Mouse (Mus musculus) MEL (cell line): Measurements from ENCODE around the gene Bsn. TPM values are rescaled to one million over a fixed set of nuclear protein-coding genes. Genes with fewer than 3 reads are reported as not detected.

Experiments used
- DNase-seq: peaks from one replicate; pipeline ENCODE4 v3.0.0; 2011; ENCODE audit warnings: low read depth, low spot score
- H3K27ac ChIP-seq: 2 replicates; pipeline ENCODE4 v1.5.1; 2012; ENCODE audit warnings: low read depth, mild to moderate bottlenecking, control low read depth, low read length, moderate library complexity; ENCODE audit not compliant: control insufficient read depth
- H3K27me3 ChIP-seq, 2 experiments: fragments of 150-350 bp in 1 of 2; sonication (generic) in 1 of 2; 2 replicates each; pipeline ENCODE4 v1.6.1; 2012; ENCODE audit warnings: low read length in 2 of 2, mild to moderate bottlenecking in 2 of 2, improper control_type of control experiment in 1 of 2, moderate library complexity in 1 of 2; ENCODE audit not compliant: insufficient read depth in 2 of 2, control insufficient read depth in 1 of 2
- H3K36me3 ChIP-seq, 2 experiments: 2 replicates each; pipeline ENCODE4 v1.6.1; 2012 to 2014; ENCODE audit warnings: low read length in 2 of 2, improper control_type of control experiment in 1 of 2, inconsistent platforms in 1 of 2, mild to moderate bottlenecking in 1 of 2; ENCODE audit not compliant: insufficient read depth in 2 of 2, control insufficient read depth in 1 of 2
- H3K4me1 ChIP-seq, 2 experiments: fragments of 150-350 bp in 1 of 2; sonication (generic) in 1 of 2; 2 replicates each; pipeline ENCODE4 v1.6.1; 2012; ENCODE audit warnings: low read length in 2 of 2, improper control_type of control experiment in 1 of 2, mild to moderate bottlenecking in 1 of 2; ENCODE audit not compliant: insufficient read depth in 2 of 2, control insufficient read depth in 1 of 2
- H3K4me3 ChIP-seq, 2 experiments: fragments of 150-350 bp in 1 of 2; sonication (generic) in 1 of 2; 2 replicates each; pipeline ENCODE4 v1.5.1; 2012; ENCODE audit warnings: low read depth in 2 of 2, low read length in 2 of 2, mild to moderate bottlenecking in 2 of 2, moderate library complexity in 2 of 2, control low read depth in 1 of 2, improper control_type of control experiment in 1 of 2; ENCODE audit not compliant: control insufficient read depth in 1 of 2, insufficient read depth in 1 of 2
- H3K79me2 ChIP-seq: 2 replicates; pipeline ENCODE4 v1.6.1; 2012; ENCODE audit warnings: mild to moderate bottlenecking, low read length, moderate library complexity; ENCODE audit not compliant: control insufficient read depth, poor library complexity, insufficient read depth
- H3K9ac ChIP-seq: 2 replicates; pipeline ENCODE4 v1.6.1; 2012; ENCODE audit warnings: low read depth, mild to moderate bottlenecking, control low read depth, low read length, moderate library complexity; ENCODE audit not compliant: control insufficient read depth, poor library complexity, severe bottlenecking
- H3K9me3 ChIP-seq: fragments of 150-350 bp; sonication (generic); replicated peaks from 2 replicates; pipeline ENCODE4 v1.6.1; 2012; ENCODE audit warnings: mild to moderate bottlenecking, low read length, improper control_type of control experiment, moderate library complexity; ENCODE audit not compliant: insufficient read depth
- BHLHE40 ChIP-seq: IDR thresholded peaks from 2 replicates; pipeline ENCODE4 v1.6.1; 2012; ENCODE audit warnings: low read depth, mild to moderate bottlenecking, inconsistent platforms, low read length, improper control_type of control experiment, borderline replicate concordance
- E2F4 ChIP-seq: IDR thresholded peaks from 2 replicates; pipeline ENCODE4 v1.6.1; 2011; ENCODE audit warnings: low read depth, low read length, improper control_type of control experiment, borderline replicate concordance
- ETS1 ChIP-seq: IDR thresholded peaks from 2 replicates; pipeline ENCODE4 v1.6.1; 2012; ENCODE audit warnings: low read depth, mild to moderate bottlenecking, inconsistent platforms, low read length, improper control_type of control experiment, moderate library complexity
- GATA1 ChIP-seq: IDR thresholded peaks from 2 replicates; pipeline ENCODE4 v1.6.1; 2011; ENCODE audit warnings: low read depth, low read length, improper control_type of control experiment
- HCFC1 ChIP-seq: IDR thresholded peaks from 2 replicates; pipeline ENCODE4 v1.6.1; 2012; ENCODE audit warnings: low read depth, mild to moderate bottlenecking, inconsistent platforms, low read length, improper control_type of control experiment, moderate library complexity
- KAT2A ChIP-seq: conservative IDR thresholded peaks from 2 replicates; pipeline ENCODE4 v1.6.1; 2012; ENCODE audit warnings: low read depth, low read length, improper control_type of control experiment, inconsistent platforms
- MAFK ChIP-seq: IDR thresholded peaks from 2 replicates; pipeline ENCODE4 v1.6.1; 2011; ENCODE audit warnings: low read depth, mild to moderate bottlenecking, low read length, improper control_type of control experiment, borderline replicate concordance
- MAX ChIP-seq: IDR thresholded peaks from 2 replicates; pipeline ENCODE4 v1.6.1; 2011; ENCODE audit warnings: low read length, improper control_type of control experiment
- MEF2A ChIP-seq: IDR thresholded peaks from 2 replicates; pipeline ENCODE4 v1.6.1; 2014; ENCODE audit warnings: low read depth, mild to moderate bottlenecking, inconsistent platforms, low read length, improper control_type of control experiment; ENCODE audit not compliant: poor library complexity, insufficient replicate concordance, severe bottlenecking; ENCODE audit errors: extremely low read depth
- NRF1 ChIP-seq: IDR thresholded peaks from 2 replicates; pipeline ENCODE4 v1.6.1; 2014; ENCODE audit warnings: low read depth, mild to moderate bottlenecking, inconsistent platforms, low read length, improper control_type of control experiment, moderate library complexity; ENCODE audit not compliant: poor library complexity, insufficient read depth, severe bottlenecking
- POLR2AphosphoS5 ChIP-seq: IDR thresholded peaks from 2 replicates; pipeline ENCODE4 v1.6.1; 2012; ENCODE audit warnings: low read depth, borderline replicate concordance, mild to moderate bottlenecking, inconsistent platforms, low read length, moderate library complexity, mixed read lengths
- RAD21 ChIP-seq: IDR thresholded peaks from 2 replicates; pipeline ENCODE4 v1.6.1; 2011; ENCODE audit warnings: mild to moderate bottlenecking, low read depth, low read length, improper control_type of control experiment
- RCOR1 ChIP-seq: IDR thresholded peaks from 2 replicates; pipeline ENCODE4 v1.6.1; 2012; ENCODE audit warnings: low read depth, mild to moderate bottlenecking, inconsistent platforms, low read length, improper control_type of control experiment
- SIN3A ChIP-seq: IDR thresholded peaks from 2 replicates; pipeline ENCODE4 v1.6.1; 2012; ENCODE audit warnings: low read length, improper control_type of control experiment, inconsistent platforms
- SMC3 ChIP-seq: IDR thresholded peaks from 2 replicates; pipeline ENCODE4 v1.6.1; 2011; ENCODE audit warnings: low read depth, low read length, improper control_type of control experiment
- TBP ChIP-seq: IDR thresholded peaks from 2 replicates; pipeline ENCODE4 v1.8.0; 2011; ENCODE audit warnings: low read depth, low read length, improper control_type of control experiment
- TCF12 ChIP-seq: IDR thresholded peaks from 2 replicates; pipeline ENCODE4 v1.6.1; 2014; ENCODE audit warnings: low read depth, mild to moderate bottlenecking, inconsistent platforms, low read length, improper control_type of control experiment, moderate library complexity
- USF2 ChIP-seq, 2 experiments: IDR thresholded peaks; 2 replicates each; pipeline ENCODE4 v1.6.1; 2011 to 2012; ENCODE audit warnings: improper control_type of control experiment in 2 of 2, low read length in 2 of 2, borderline replicate concordance in 1 of 2, inconsistent platforms in 1 of 2, low read depth in 1 of 2, mild to moderate bottlenecking in 1 of 2; ENCODE audit not compliant: insufficient read depth in 1 of 2
- ZC3H11A ChIP-seq: IDR thresholded peaks from 2 replicates; pipeline ENCODE4 v1.6.1; 2012; ENCODE audit warnings: low read depth, mild to moderate bottlenecking, inconsistent platforms, low read length, improper control_type of control experiment
- ZMIZ1 ChIP-seq: IDR thresholded peaks from 2 replicates; pipeline ENCODE4 v1.6.1; 2012; ENCODE audit warnings: low read depth, mild to moderate bottlenecking, inconsistent platforms, low read length, improper control_type of control experiment, moderate library complexity
- polyA plus RNA-seq, 2 experiments: library from polyadenylated mRNA; stranded (reverse) in 1 of 2; unstranded in 1 of 2; fragments of >175 nt in 1 of 2; fragments of >200 nt in 1 of 2; gene quantifications; 2 replicates each; pipeline versions ENCODE4 v1.2.1 to v1.2.4; 2012; ENCODE audit warnings: low replicate concordance in 2 of 2, low read depth in 1 of 2; ENCODE audit not compliant: insufficient read length in 2 of 2, insufficient read depth in 1 of 2, missing spikeins in 1 of 2
- total RNA-seq: library from RNA; depleted of rRNA; stranded (reverse); fragments of 300-350 nt; gene quantifications from 2 replicates; pipeline ENCODE4 v1.2.3, GENCODE M21; 2012

Bsn gene
- total and polyA plus RNA-seq, 3 experiments: 3.5 to 5.6 TPM; not detected in 1

DNA sequence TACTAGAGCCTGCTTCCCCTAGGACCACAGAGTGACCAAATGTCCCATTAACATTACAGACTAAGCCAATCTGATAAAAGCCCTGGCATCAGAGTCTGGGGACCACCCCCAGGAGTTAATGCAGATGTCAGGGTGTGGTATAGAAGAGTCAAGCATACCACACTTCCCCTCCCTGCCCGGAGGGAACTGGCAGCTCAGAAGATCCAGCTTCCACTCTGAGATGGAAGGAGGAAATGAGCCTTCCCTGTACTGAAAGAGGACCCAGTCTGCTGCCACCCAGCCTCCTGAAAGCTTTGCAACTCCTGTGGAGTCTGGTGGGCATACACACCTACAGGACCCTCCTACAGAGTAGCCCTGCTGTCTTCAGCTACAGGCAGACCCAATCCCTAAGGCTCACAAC, 135.1 kb downstream of the Bsn start:
- no peak overlapping the region for H3K27ac ChIP-seq
- H3K4me3 ChIP-seq: no peak overlapping the region
- H3K27me3 ChIP-seq: no peaks in the 10 kb centered on the region
- no peak for DNase-seq
- H3K79me2 ChIP-seq: no peaks in the 10 kb centered on the region
- TF ChIP-seq TCF12: no peak
- TF ChIP-seq SMC3: no peak
- peaks cover 0 to 4% of the 10 kb centered on the region in 2 experiments; a peak in 1 of 4 replicates for H3K4me1 ChIP-seq
- no peaks in the 10 kb centered on the region for H3K9me3 ChIP-seq
- H3K36me3 ChIP-seq: no peaks in the 10 kb centered on the region; a peak in 1 of 4 replicates
- H3K9ac ChIP-seq: no peak overlapping the region

DNA sequence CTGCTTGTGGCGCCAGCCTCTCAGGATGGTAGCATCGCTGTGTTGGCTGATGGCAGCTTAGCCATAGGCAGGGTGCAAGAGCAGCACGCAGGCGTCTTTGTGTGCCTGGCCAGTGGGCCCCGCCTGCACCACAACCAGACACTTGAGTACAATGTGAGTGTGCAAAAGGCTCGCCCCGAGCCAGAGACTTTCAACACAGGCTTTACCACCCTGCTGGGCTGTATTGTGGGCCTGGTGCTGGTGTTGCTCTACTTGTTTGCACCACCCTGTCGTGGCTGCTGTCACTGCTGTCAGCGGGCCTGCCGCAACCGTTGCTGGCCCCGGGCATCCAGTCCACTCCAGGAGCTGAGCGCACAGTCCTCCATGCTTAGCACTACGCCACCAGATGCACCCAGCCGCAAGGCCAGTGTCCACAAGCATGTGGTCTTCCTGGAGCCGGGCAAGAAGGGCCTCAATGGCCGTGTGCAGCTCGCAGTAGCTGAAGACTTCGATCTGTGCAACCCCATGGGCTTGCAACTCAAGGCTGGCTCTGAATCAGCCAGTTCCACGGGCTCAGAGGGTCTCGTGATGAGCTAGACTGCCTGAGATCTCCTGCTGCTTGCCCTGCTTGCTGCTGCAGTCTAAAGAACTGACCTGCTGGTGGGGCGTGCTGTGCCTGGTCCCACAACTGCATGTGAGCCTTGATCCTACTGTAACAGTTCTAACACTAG, 135.7 kb downstream of the Bsn start:
- Histone ChIP-seq H3K9me3 (no peaks in the 10 kb centered on the region), H3K79me2 (peaks cover 5% of the 10 kb centered on the region), H3K4me3 (no peak overlapping the region), H3K36me3 (no peaks in the 10 kb centered on the region; a peak in 1 of 4 replicates), H3K4me1 (peaks cover 0 to 7% of the 10 kb centered on the region in 2 experiments; a peak in 1 of 4 replicates), H3K9ac (no peak overlapping the region), H3K27me3 (no peaks in the 10 kb centered on the region), H3K27ac (no peak overlapping the region)
- no peak for DNase-seq
- TF ChIP-seq ETS1: no peak
- TF ChIP-seq USF2 (IDR thresholded peaks at IDR 0.05; ENCODE audit: borderline replicate concordance in 1 of 2, insufficient read depth in 1 of 2, low read depth in 1 of 2, low read length in 2 of 2): no peak
- TF ChIP-seq HCFC1: no peak
- TF ChIP-seq E2F4: no peak
- no peak for TF ChIP-seq ZMIZ1
- no peak for TF ChIP-seq BHLHE40
- TF ChIP-seq SIN3A: no peak
- no peak for TF ChIP-seq RAD21
- TF ChIP-seq TBP: no peak
- no peak for TF ChIP-seq ZC3H11A

DNA sequence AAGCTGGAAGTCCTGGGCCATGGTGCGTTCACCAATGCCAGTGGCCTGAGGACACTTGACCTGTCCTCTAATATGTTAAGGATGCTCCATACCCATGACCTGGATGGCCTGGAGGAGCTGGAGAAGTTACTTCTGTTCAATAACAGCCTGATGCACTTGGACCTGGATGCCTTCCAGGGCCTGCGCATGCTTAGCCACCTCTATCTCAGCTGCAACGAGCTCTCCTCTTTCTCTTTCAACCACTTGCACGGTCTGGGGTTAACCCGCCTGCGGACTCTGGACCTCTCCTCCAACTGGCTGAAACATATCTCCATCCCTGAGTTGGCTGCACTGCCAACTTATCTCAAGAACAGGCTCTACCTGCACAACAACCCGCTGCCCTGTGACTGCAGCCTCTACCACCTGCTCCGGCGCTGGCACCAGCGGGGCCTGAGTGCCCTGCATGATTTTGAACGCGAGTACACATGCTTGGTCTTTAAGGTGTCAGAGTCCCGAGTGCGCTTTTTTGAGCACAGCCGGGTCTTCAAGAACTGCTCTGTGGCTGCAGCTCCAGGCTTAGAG, 136.4 kb downstream of the Bsn start:
- H3K4me3 ChIP-seq: no peak overlapping the region
- H3K4me1 ChIP-seq: peaks cover 0 to 7% of the 10 kb centered on the region in 2 experiments; a peak in 1 of 4 replicates
- TF ChIP-seq ZMIZ1: no peak
- no peak for TF ChIP-seq RAD21
- TF ChIP-seq GATA1: no peak
- TF ChIP-seq MAX: no peak
- no peak for TF ChIP-seq E2F4
- TF ChIP-seq ETS1: no peak
- TF ChIP-seq NRF1: no peak
- no peak for TF ChIP-seq MEF2A
- no peak for TF ChIP-seq RCOR1
- TF ChIP-seq KAT2A: no peak
- TF ChIP-seq POLR2AphosphoS5: no peak
- no peak for TF ChIP-seq TBP
- TF ChIP-seq MAFK: no peak
- no peak for TF ChIP-seq BHLHE40
- TF ChIP-seq ZC3H11A: no peak
- no peaks in the 10 kb centered on the region for H3K9me3 ChIP-seq
- H3K27ac ChIP-seq: no peak overlapping the region
- H3K79me2 ChIP-seq: peaks cover 8% of the 10 kb centered on the region
- no peak for DNase-seq
- no peaks in the 10 kb centered on the region for H3K36me3 ChIP-seq
- no peaks in the 10 kb centered on the region for H3K27me3 ChIP-seq
- H3K9ac ChIP-seq: no peak overlapping the region
